Mouse (Mus musculus) right cerebral cortex, postnatal 14 days (tissue): ENCODE measurements around the gene Lpp.

ENCODE experiments used
- DNase-seq: peaks from one replicate; pipeline ENCODE4 v3.0.0; 2022

Gene Lpp

GRCm38 (mm10) chr16:24947485-24947884 is 554.2 kb downstream of the Lpp start:
- no peak for DNase-seq

- no peak for DNase-seq
Measured at GRCm38 (mm10) chr16:24948091-24948690, 554.9 kb downstream of the Lpp start.

GRCm38 (mm10) chr16:24949265-24949664 is 556.0 kb downstream of the Lpp start:
- no peak for DNase-seq

GRCm38 (mm10) chr16:24950112-24950743 is 556.9 kb downstream of the Lpp start:
- DNase-seq: no peak

GRCm38 (mm10) chr16:24951909-24952308 is 558.6 kb downstream of the Lpp start:
- no peak for DNase-seq

- no peak for DNase-seq
Measured at GRCm38 (mm10) chr16:24955054-24955453, 561.7 kb downstream of the Lpp start.

GRCm38 (mm10) chr16:24958661-24959060 is 565.4 kb downstream of the Lpp start:
- DNase-seq: no peak

GRCm38 (mm10) chr16:24960901-24961806 is 567.8 kb downstream of the Lpp start:
- DNase-seq: no peak

GRCm38 (mm10) chr16:24964311-24964710 is 571.0 kb downstream of the Lpp start:
- no peak for DNase-seq

- no peak for DNase-seq
Measured at GRCm38 (mm10) chr16:24965091-24965490, 571.8 kb downstream of the Lpp start.

GRCm38 (mm10) chr16:24966460-24966859 is 573.2 kb downstream of the Lpp start:
- DNase-seq: no peak

- DNase-seq: no peak
Measured at GRCm38 (mm10) chr16:24973009-24973631, 579.8 kb downstream of the Lpp start.

GRCm38 (mm10) chr16:24977771-24978170 is 584.5 kb downstream of the Lpp start:
- DNase-seq: no peak

GRCm38 (mm10) chr16:24978226-24978625 is 584.9 kb downstream of the Lpp start:
- no peak for DNase-seq

GRCm38 (mm10) chr16:24979391-24979790 is 586.1 kb downstream of the Lpp start:
- DNase-seq: no peak

GRCm38 (mm10) chr16:24982828-24983227 is 589.5 kb downstream of the Lpp start:
- DNase-seq: no peak

- DNase-seq: no peak
Measured at GRCm38 (mm10) chr16:24990331-24990730, 597.0 kb downstream of the Lpp start.

GRCm38 (mm10) chr16:24991059-24991541 is 597.8 kb downstream of the Lpp start:
- DNase-seq: peak; percentile 21

- no peak for DNase-seq
Measured at GRCm38 (mm10) chr16:24991995-24992394, 598.7 kb downstream of the Lpp start.

- DNase-seq: no peak
Measured at GRCm38 (mm10) chr16:24992494-24992893, 599.2 kb downstream of the Lpp start.

- no peak for DNase-seq
Measured at GRCm38 (mm10) chr16:25010980-25011877, 617.9 kb downstream of the Lpp start.

- DNase-seq: no peak
Measured at GRCm38 (mm10) chr16:25012938-25013337, 619.6 kb downstream of the Lpp start.
